Mouse (Mus musculus) cerebellum, adult 9-11 months (tissue): Measurements from ENCODE around the gene Cytip.

Source experiments
- DNase-seq: peaks from one replicate; pipeline ENCODE4 v3.0.0; 2022

The Cytip gene

DNA sequence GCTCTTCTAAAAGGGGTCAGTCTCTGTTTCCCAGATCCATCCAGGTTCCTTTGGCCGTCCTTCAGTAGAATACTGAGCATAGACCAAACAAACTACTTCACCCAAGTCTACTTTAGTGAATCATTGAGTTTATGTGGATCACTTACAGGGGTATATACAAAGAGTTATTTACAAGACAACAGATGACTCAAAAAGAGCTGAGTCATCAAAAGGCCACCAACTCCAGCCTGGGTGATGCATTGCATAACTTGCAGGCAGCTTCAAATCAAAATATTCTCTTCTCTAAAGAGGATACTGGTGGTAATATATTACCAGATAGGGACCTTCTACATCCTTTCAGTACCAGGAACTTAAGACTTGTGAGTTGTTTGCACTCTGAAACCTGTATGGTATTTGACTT lies 108.9 kb downstream of the Cytip start:
- DNase-seq: no peak

DNA sequence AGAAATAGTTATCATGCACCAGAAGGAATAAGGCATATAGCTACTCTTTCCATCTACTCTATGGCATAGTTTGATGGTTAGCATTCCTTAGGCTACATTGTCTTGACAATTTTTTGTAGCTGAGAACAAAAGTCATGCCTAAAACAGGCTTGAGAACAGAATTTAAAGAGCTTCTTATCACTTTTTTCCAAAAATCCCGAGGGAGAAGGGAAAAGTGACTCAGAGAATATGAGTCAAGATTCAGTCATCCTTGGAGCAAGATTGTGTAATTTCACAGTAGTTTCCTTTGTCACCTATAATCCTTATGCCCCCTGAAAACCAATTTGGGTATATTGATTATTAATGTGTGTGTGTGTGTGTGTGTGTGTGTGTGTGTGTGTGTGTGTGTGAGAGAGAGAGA lies 115.5 kb downstream of the Cytip start:
- no peak for DNase-seq
